Mouse (Mus musculus): ENCODE data around the gene Ccdc162.

Gene Ccdc162

GRCm38 (mm10) chr10:41716029-41716897 is at the start of gene Ccdc162:
Ccdc162 (minus strand) TSS chr10:41716634.
- in situ Hi-C loops (cut with MboI, MseI) = no loop called here

GRCm38 (mm10) chr10:41765586-41765985 is 49.2 kb upstream of the Ccdc162 start:
- in situ Hi-C loops (cut with MboI, MseI) = no loop called here

- in situ Hi-C loops (cut with MboI, MseI) = no loop called here
Measured at GRCm38 (mm10) chr10:41763741-41764385, 47.4 kb upstream of the Ccdc162 start.

GRCm38 (mm10) chr10:41760866-41761265 is 44.4 kb upstream of the Ccdc162 start:
- in situ Hi-C loops (cut with MboI, MseI) = no loop called here

- in situ Hi-C loops (cut with MboI, MseI) = no loop called here
Measured at GRCm38 (mm10) chr10:41758041-41758440, 41.6 kb upstream of the Ccdc162 start.

- in situ Hi-C loops (cut with MboI, MseI) = no loop called here
Measured at GRCm38 (mm10) chr10:41757226-41757625, 40.8 kb upstream of the Ccdc162 start.

GRCm38 (mm10) chr10:41751867-41752480 is 35.5 kb upstream of the Ccdc162 start:
- in situ Hi-C loops (cut with MboI, MseI) = no loop called here

- in situ Hi-C loops (cut with MboI, MseI) = no loop called here
Measured at GRCm38 (mm10) chr10:41749306-41749705, 32.9 kb upstream of the Ccdc162 start.

- in situ Hi-C loops (cut with MboI, MseI) = no loop called here
Measured at GRCm38 (mm10) chr10:41746554-41746953, 30.1 kb upstream of the Ccdc162 start.

GRCm38 (mm10) chr10:41744006-41744405 is 27.6 kb upstream of the Ccdc162 start:
- in situ Hi-C loops (cut with MboI, MseI) = no loop called here

GRCm38 (mm10) chr10:41740221-41740620 is 23.8 kb upstream of the Ccdc162 start:
- in situ Hi-C loops (cut with MboI, MseI) = no loop called here

GRCm38 (mm10) chr10:41737245-41737644 is 20.8 kb upstream of the Ccdc162 start:
- in situ Hi-C loops (cut with MboI, MseI) = no loop called here

- in situ Hi-C loops (cut with MboI, MseI) = no loop called here
Measured at GRCm38 (mm10) chr10:41735398-41735797, 19.0 kb upstream of the Ccdc162 start.

GRCm38 (mm10) chr10:41733214-41733613 is 16.8 kb upstream of the Ccdc162 start:
- in situ Hi-C loops (cut with MboI, MseI) = no loop called here

- in situ Hi-C loops (cut with MboI, MseI) = no loop called here
Measured at GRCm38 (mm10) chr10:41731932-41732331, 15.5 kb upstream of the Ccdc162 start.

GRCm38 (mm10) chr10:41730746-41731145 is 14.3 kb upstream of the Ccdc162 start:
- in situ Hi-C loops (cut with MboI, MseI) = no loop called here

- in situ Hi-C loops (cut with MboI, MseI) = no loop called here
Measured at GRCm38 (mm10) chr10:41726215-41726614, 9.8 kb upstream of the Ccdc162 start.

GRCm38 (mm10) chr10:41719587-41719986 is 3.2 kb upstream of the Ccdc162 start:
- in situ Hi-C loops (cut with MboI, MseI) = no loop called here

- in situ Hi-C loops (cut with MboI, MseI) = no loop called here
Measured at GRCm38 (mm10) chr10:41715557-41715956, 877 bp downstream of the Ccdc162 start.

GRCm38 (mm10) chr10:41711467-41711866 is 5.0 kb downstream of the Ccdc162 start:
- in situ Hi-C loops (cut with MboI, MseI) = no loop called here

- in situ Hi-C loops (cut with MboI, MseI) = no loop called here
Measured at GRCm38 (mm10) chr10:41710773-41711172, 5.7 kb downstream of the Ccdc162 start.

GRCm38 (mm10) chr10:41709341-41709740 is 7.1 kb downstream of the Ccdc162 start:
- in situ Hi-C loops (cut with MboI, MseI) = no loop called here
